Mouse (Mus musculus) kidney, postnatal 0 days (tissue): ENCODE data around the gene Dazap1. TPM values are rescaled to one million over a fixed set of nuclear protein-coding genes. Genes with fewer than 3 reads are reported as not detected.
"Not testable (repeated sequence)": the region's sequence is repeated elsewhere in the genome, so short reads cannot be mapped to it uniquely, and the experiment has no call there.

Experiments
- ATAC-seq: fragments of 200-750 bp; cut with Nextera tagmentation; replicated peaks from 2 replicates; pipeline ENCODE4 v1.8.0; 2017; ENCODE audit warnings: low read depth, moderate number of reproducible peaks, moderate TSS enrichment, moderate library complexity; ENCODE audit not compliant: low FRiP score
- DNase-seq: peaks from one replicate; pipeline ENCODE4 v3.0.0-alpha.2; 2016; ENCODE audit warnings: low spot score
- H3K27ac ChIP-seq: fragments of 300-500 bp; sonication (generic); 2 replicates; pipeline ENCODE4 v1.5.1; 2014; ENCODE audit warnings: mild to moderate bottlenecking
- H3K27me3 ChIP-seq: fragments of 300-500 bp; sonication (generic); 2 replicates; pipeline ENCODE4 v1.6.1; 2014; ENCODE audit warnings: low read length, mixed read lengths; ENCODE audit not compliant: insufficient read depth
- H3K36me3 ChIP-seq: fragments of 300-500 bp; sonication (generic); 2 replicates; pipeline ENCODE4 v1.6.1; 2014; ENCODE audit warnings: low read length, mixed read lengths; ENCODE audit not compliant: insufficient read depth
- H3K4me1 ChIP-seq: fragments of 300-500 bp; sonication (generic); replicated peaks from 2 replicates; pipeline ENCODE4 v1.6.1; 2014; ENCODE audit warnings: antibody characterized with exemption, low read length, mixed read lengths; ENCODE audit not compliant: insufficient read depth
- H3K4me2 ChIP-seq: fragments of 300-500 bp; sonication (generic); 2 replicates; pipeline ENCODE4 v1.6.1; 2014; ENCODE audit warnings: mild to moderate bottlenecking, low read length, moderate library complexity, mixed read lengths
- H3K4me3 ChIP-seq: fragments of 300-500 bp; sonication (generic); replicated peaks from 2 replicates; pipeline ENCODE4 v1.5.1; 2014; ENCODE audit warnings: low read depth, low read length
- H3K9ac ChIP-seq: fragments of 300-500 bp; sonication (generic); 2 replicates; pipeline ENCODE4 v1.6.1; 2014; ENCODE audit warnings: low read depth, low read length
- H3K9me3 ChIP-seq: fragments of 300-500 bp; sonication (generic); replicated peaks from 2 replicates; pipeline ENCODE4 v1.6.1; 2016; ENCODE audit warnings: low read length, inconsistent platforms, mixed read lengths
- CTCF ChIP-seq: IDR thresholded peaks from 2 replicates; pipeline ENCODE4 v1.5.1; 2016; ENCODE audit warnings: antibody characterized with exemption, low read depth, mild to moderate bottlenecking, moderate library complexity
- WGBS: fragments of 180-500 bp; shearing (Covaris S2); extraction: QIAGEN DNeasy Blood & Tissue Kit; methylation state at CpG from one replicate; pipeline ENCODE4 v1.1.7; 2014; 5-methylcytosine and 5-hydroxymethylcytosine counted together
- polyA plus RNA-seq: library from polyadenylated mRNA; unstranded; fragments of >200 nt; fragmentation: Nextera tagmentation; extraction: Ambion mirVana; gene quantifications from 2 replicates; pipeline ENCODE4 v1.2.1, GENCODE M21; 2015

Gene Dazap1
- polyA plus RNA-seq, 1 experiment from 2014 or later = 43.7 TPM

DNA sequence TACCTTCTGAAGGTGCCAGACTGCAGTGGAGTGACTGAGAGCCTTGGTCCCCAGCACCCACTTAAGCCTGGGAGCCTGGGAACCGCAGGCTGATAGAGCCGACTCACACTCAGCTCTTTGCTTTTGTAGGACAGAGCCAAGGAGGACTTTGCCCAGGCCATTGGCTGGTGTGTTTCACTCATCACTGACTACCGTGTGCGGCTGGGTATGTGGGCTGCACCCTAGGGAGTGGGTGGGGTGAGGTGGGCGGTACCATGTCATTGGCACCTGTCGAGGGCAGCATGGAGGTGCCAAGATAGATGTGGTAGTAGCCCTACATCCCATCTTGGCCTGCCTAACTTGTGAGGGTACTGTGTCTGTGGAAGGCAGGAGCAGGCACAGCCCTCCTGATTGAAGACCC, 21.5 kb upstream of the Dazap1 start:
- Histone ChIP-seq H3K27ac (no peak overlapping the region), H3K4me1 (no peaks in the 10 kb centered on the region), H3K9ac (no peak overlapping the region), H3K27me3 (no peaks in the 10 kb centered on the region), H3K9me3 (no peaks in the 10 kb centered on the region), H3K4me3 (no peak overlapping the region), H3K36me3 (peaks cover 87% of the 10 kb centered on the region), H3K4me2 (no peak overlapping the region)
- ATAC-seq (no peak), DNase-seq (no peak)
- 76% methylated on average over 6 of the region's 6 CpGs for WGBS
- TF ChIP-seq CTCF = no peak

- H3K9me3 ChIP-seq = no peaks in the 10 kb centered on the region
- no peak for TF ChIP-seq CTCF
- no peak overlapping the region for H3K4me2 ChIP-seq
- H3K9ac ChIP-seq = no peak overlapping the region
- H3K4me3 ChIP-seq = no peak overlapping the region
- no peaks in the 10 kb centered on the region for H3K27me3 ChIP-seq
- no peak for ATAC-seq
- no peak overlapping the region for H3K27ac ChIP-seq
- H3K36me3 ChIP-seq = peaks cover 70% of the 10 kb centered on the region
- no peaks in the 10 kb centered on the region for H3K4me1 ChIP-seq
- WGBS = 64% methylated on average over 9 of the region's 9 CpGs
- no peak for DNase-seq
Observed at GRCm38 (mm10) chr10:80242088-80242487, 19.2 kb upstream of the Dazap1 start.

- no peak for TF ChIP-seq CTCF
- Histone ChIP-seq H3K27me3 (no peaks in the 10 kb centered on the region), H3K4me1 (no peaks in the 10 kb centered on the region), H3K4me2 (no peak overlapping the region), H3K9ac (no peak overlapping the region), H3K9me3 (no peaks in the 10 kb centered on the region), H3K36me3 (peaks cover 65% of the 10 kb centered on the region), H3K4me3 (no peak overlapping the region), H3K27ac (no peak overlapping the region)
- ATAC-seq = no peak
- WGBS = 83% methylated on average over 3 of the region's 3 CpGs
- no peak for DNase-seq
Observed at GRCm38 (mm10) chr10:80242607-80243006, 18.7 kb upstream of the Dazap1 start.

- Histone ChIP-seq H3K4me2 (no peak overlapping the region), H3K9me3 (no peaks in the 10 kb centered on the region), H3K9ac (no peak overlapping the region), H3K4me3 (no peak overlapping the region), H3K4me1 (peaks cover 1% of the 10 kb centered on the region), H3K36me3 (peaks cover 43% of the 10 kb centered on the region), H3K27ac (no peak overlapping the region), H3K27me3 (no peaks in the 10 kb centered on the region)
- ATAC-seq = no peak
- peak; percentile 60 for TF ChIP-seq CTCF
- WGBS = 40% methylated on average over 5 of the region's 5 CpGs
- peak; percentile 82 for DNase-seq
Observed at GRCm38 (mm10) chr10:80244791-80245399, 16.4 kb upstream of the Dazap1 start.

DNA sequence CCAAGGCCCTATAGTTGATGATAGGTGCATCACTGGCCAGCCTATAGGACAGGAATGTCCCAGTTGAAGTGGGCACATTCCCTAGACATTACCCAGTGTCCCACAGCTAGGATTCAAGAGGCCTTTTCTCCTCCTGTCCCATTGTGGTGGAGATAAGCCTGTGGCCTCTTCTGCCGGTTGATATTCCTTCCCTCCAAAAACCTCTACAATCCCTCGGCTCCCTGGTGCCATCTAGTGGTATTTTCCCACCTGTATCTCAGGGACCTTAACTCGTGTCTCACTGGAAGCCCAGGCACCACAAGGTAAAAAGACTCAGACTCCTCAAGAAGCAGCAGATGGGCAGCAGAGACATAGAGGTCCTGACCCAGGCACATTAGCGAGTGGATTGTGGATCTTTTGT, 15.7 kb upstream of the Dazap1 start:
- TF ChIP-seq CTCF = peak; percentile 95
- H3K27me3 ChIP-seq = no peaks in the 10 kb centered on the region
- H3K36me3 ChIP-seq = peaks cover 36% of the 10 kb centered on the region
- H3K27ac ChIP-seq = no peak overlapping the region
- DNase-seq = peak; percentile 92
- no peak overlapping the region for H3K4me2 ChIP-seq
- WGBS = 2% methylated on average over 4 of the region's 4 CpGs
- ATAC-seq = no peak
- no peaks in the 10 kb centered on the region for H3K9me3 ChIP-seq
- H3K4me1 ChIP-seq = peaks cover 6% of the 10 kb centered on the region
- H3K9ac ChIP-seq = no peak overlapping the region
- H3K4me3 ChIP-seq = no peak overlapping the region

- Histone ChIP-seq H3K9me3 (no peaks in the 10 kb centered on the region), H3K27ac (no peak overlapping the region), H3K4me3 (no peak overlapping the region), H3K9ac (no peak overlapping the region), H3K4me2 (no peak overlapping the region), H3K36me3 (peaks cover 17% of the 10 kb centered on the region), H3K4me1 (peaks cover 6% of the 10 kb centered on the region), H3K27me3 (no peaks in the 10 kb centered on the region)
- WGBS = 33% methylated on average over 6 of the region's 6 CpGs
- DNase-seq = peak; percentile 76
- TF ChIP-seq CTCF = peak; percentile 71
- no peak for ATAC-seq
Observed at GRCm38 (mm10) chr10:80247849-80248248, 13.4 kb upstream of the Dazap1 start.

- not testable (repeated sequence) for H3K27me3 ChIP-seq, H3K4me1 ChIP-seq, ATAC-seq, H3K27ac ChIP-seq, DNase-seq, H3K9me3 ChIP-seq, H3K9ac ChIP-seq
- 36% methylated on average over 3 of the region's 3 CpGs for WGBS
- Histone ChIP-seq H3K4me3 (peak overlapping the region; percentile 82; the same call in 1 of the 2 replicates), H3K4me2 (peak overlapping the region; percentile 78; the same call in 1 of the 2 replicates), H3K36me3 (peaks cover 15% of the 10 kb centered on the region)
Observed at GRCm38 (mm10) chr10:80248437-80248836, 12.8 kb upstream of the Dazap1 start.
